Mouse (Mus musculus): ENCODE measurements around the gene Ube2i. TPM values are rescaled to one million over a fixed set of nuclear protein-coding genes. Genes with fewer than 3 reads are reported as not detected.

Ube2i gene
- polyA plus RNA-seq, 1 experiment from 2014 or later, result 400 TPM

Small RNA genes within 50 kb of the gene (microRNA-seq; reads per million reads assigned to microRNA genes)
- 1.4 reads per million for gene Mir3547

Other genes starting within 250 kb of the Ube2i start
- gene Tmem204, start 191.0 kb downstream of the Ube2i start, polyA plus RNA-seq (2015; fragmentation: Nextera tagmentation; extraction: Ambion mirVana), result 11.4 and 13.3 TPM in 2 replicates
- 56.5 and 57.6 TPM in 2 replicates for gene Telo2, start 158.7 kb downstream of the Ube2i start, polyA plus RNA-seq (2015; fragmentation: Nextera tagmentation; extraction: Ambion mirVana)
- gene Ptx4, start 153.9 kb downstream of the Ube2i start, polyA plus RNA-seq (2015; fragmentation: Nextera tagmentation; extraction: Ambion mirVana), result 0.13 TPM in 1 of 2 replicates, not detected in the other
- gene Clcn7, start 141.2 kb downstream of the Ube2i start, polyA plus RNA-seq (2015; fragmentation: Nextera tagmentation; extraction: Ambion mirVana), result 25.1 and 28.7 TPM in 2 replicates
- not detected in 2 replicates for gene Ccdc154, start 112.2 kb downstream of the Ube2i start, polyA plus RNA-seq (2015; fragmentation: Nextera tagmentation; extraction: Ambion mirVana)
- not detected in 2 replicates for gene Gm38655, start 99.2 kb downstream of the Ube2i start, polyA plus RNA-seq (2015; fragmentation: Nextera tagmentation; extraction: Ambion mirVana)
- 31.5 and 31.7 TPM in 2 replicates for gene BC003965, start 90.1 kb downstream of the Ube2i start, polyA plus RNA-seq (2015; fragmentation: Nextera tagmentation; extraction: Ambion mirVana)
- gene Unkl, start 86.2 kb downstream of the Ube2i start, polyA plus RNA-seq (2015; fragmentation: Nextera tagmentation; extraction: Ambion mirVana), result 14.1 and 14.8 TPM in 2 replicates
- 99.6 and 110 TPM in 2 replicates for gene Gnptg, start 34.5 kb downstream of the Ube2i start, polyA plus RNA-seq (2015; fragmentation: Nextera tagmentation; extraction: Ambion mirVana)
- 57.8 and 60.2 TPM in 2 replicates for gene Tsr3, start 34.5 kb downstream of the Ube2i start, polyA plus RNA-seq (2015; fragmentation: Nextera tagmentation; extraction: Ambion mirVana)
- 9.9 and 10.3 TPM in 2 replicates for gene Baiap3, start 18.3 kb downstream of the Ube2i start, polyA plus RNA-seq (2015; fragmentation: Nextera tagmentation; extraction: Ambion mirVana)
- gene Prss34, start 23.8 kb upstream of the Ube2i start, polyA plus RNA-seq (2015; fragmentation: Nextera tagmentation; extraction: Ambion mirVana), result 0.13 and 0.14 TPM in 2 replicates
- not detected in 2 replicates for gene Prss28, start 34.0 kb upstream of the Ube2i start, polyA plus RNA-seq (2015; fragmentation: Nextera tagmentation; extraction: Ambion mirVana)
- gene Prss29, start 44.0 kb upstream of the Ube2i start, polyA plus RNA-seq (2015; fragmentation: Nextera tagmentation; extraction: Ambion mirVana), result not detected in 2 replicates
- gene Tpsab1, start 70.9 kb upstream of the Ube2i start, polyA plus RNA-seq (2015; fragmentation: Nextera tagmentation; extraction: Ambion mirVana), result 0.19 TPM in 1 of 2 replicates, not detected in the other
- 1.2 and 1.8 TPM in 2 replicates for gene Tpsb2, start 91.7 kb upstream of the Ube2i start, polyA plus RNA-seq (2015; fragmentation: Nextera tagmentation; extraction: Ambion mirVana)
- gene Tpsg1, start 94.7 kb upstream of the Ube2i start, polyA plus RNA-seq (2015; fragmentation: Nextera tagmentation; extraction: Ambion mirVana), result 0.34 and 0.74 TPM in 2 replicates
- gene Cacna1h, start 159.2 kb upstream of the Ube2i start, polyA plus RNA-seq (2015; fragmentation: Nextera tagmentation; extraction: Ambion mirVana), result 10.1 and 10.9 TPM in 2 replicates
- 0.67 and 0.84 TPM in 2 replicates for gene Tekt4, start 180.0 kb upstream of the Ube2i start, polyA plus RNA-seq (2015; fragmentation: Nextera tagmentation; extraction: Ambion mirVana)
- 0.64 and 0.93 TPM in 2 replicates for gene Sstr5, start 222.7 kb upstream of the Ube2i start, polyA plus RNA-seq (2015; fragmentation: Nextera tagmentation; extraction: Ambion mirVana)

Measured in neural tube, embryonic 15.5 days (tissue).